Mouse (Mus musculus) G1E (cell line): ENCODE data around the gene Bbs4.

Experiments
- CTCF ChIP-seq: IDR thresholded peaks from 2 replicates; pipeline ENCODE4 v1.5.1; 2012; ENCODE audit warnings: low read depth, low read length, inconsistent platforms, mixed read lengths
- GATA1 ChIP-seq: IDR thresholded peaks from 2 replicates; pipeline ENCODE4 v1.6.1; 2012; ENCODE audit warnings: borderline replicate concordance, low read length, inconsistent platforms, mixed read lengths
- GATA2 ChIP-seq: IDR thresholded peaks from 2 replicates; pipeline ENCODE4 v1.6.1; 2012; ENCODE audit warnings: low read depth, low read length, inconsistent platforms, borderline replicate concordance
- POLR2AphosphoS5 ChIP-seq: IDR thresholded peaks from 2 replicates; pipeline ENCODE4 v1.6.1; 2012; ENCODE audit warnings: low read depth, low read length, inconsistent platforms; ENCODE audit not compliant: insufficient replicate concordance
- TAL1 ChIP-seq: conservative IDR thresholded peaks from 2 replicates; pipeline ENCODE4 v1.6.1; 2012; ENCODE audit warnings: low read depth, low read length, inconsistent platforms, mixed read lengths

- TF ChIP-seq CTCF (no peak), TAL1 (no peak), POLR2AphosphoS5 (no peak), GATA2 (no peak), GATA1 (no peak)
These were observed 29.0 kb downstream of the Bbs4 start for GRCm38 (mm10) chr9:59324351-59324750.
